Mouse (Mus musculus): ENCODE measurements around the gene Cyb5rl.

DNA sequence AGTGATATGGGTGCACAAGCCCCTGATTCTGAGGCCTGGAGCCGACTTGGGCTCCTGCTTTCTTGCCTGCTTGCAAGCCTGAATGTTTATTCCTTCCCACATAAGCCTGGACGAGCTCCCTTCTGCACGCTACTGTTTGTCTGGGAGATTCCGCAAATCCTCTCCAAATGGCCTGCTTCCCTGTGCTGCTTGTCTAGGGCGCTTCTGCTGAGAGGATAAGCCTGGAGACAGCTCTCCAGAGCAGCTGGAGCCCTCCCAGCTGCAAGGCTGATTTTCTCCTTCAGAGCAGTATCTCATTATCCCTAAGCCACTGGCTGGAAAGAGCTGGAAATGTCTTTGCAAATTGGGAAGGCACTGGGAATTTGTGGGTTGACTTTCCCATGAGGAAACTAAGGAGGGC, 8.7 kb downstream of the Cyb5rl start:
- no peak for TF ChIP-seq CTCF (IDR thresholded peaks at IDR 0.05; ENCODE audit: borderline replicate concordance, control insufficient read depth, extremely low read depth, insufficient read depth, low read length, poor library complexity)
- no peak for TF ChIP-seq POLR2A (IDR thresholded peaks at IDR 0.05; ENCODE audit: control insufficient read depth, extremely low read depth, insufficient read depth, low read length, poor library complexity)

Measured in thymus, adult 2 months (tissue).